Mouse (Mus musculus) retina, postnatal 7 days (tissue): ENCODE data around the gene Cyp3a41b.
"Not testable (repeated sequence)": the region's sequence is repeated elsewhere in the genome, so short reads cannot be mapped to it uniquely, and the experiment has no call there.

ENCODE experiments used
- DNase-seq: peaks from one replicate; pipeline ENCODE4 v3.0.0-alpha.2; 2012; ENCODE audit warnings: low read depth, low spot score

The Cyp3a41b gene

GRCm38 (mm10) chr5:145584630-145585029 lies at the start of gene Cyp3a41b:
Gene Cyp3a41b (minus strand): TSS chr5:145584730.
- DNase-seq, result not testable (repeated sequence)

DNA sequence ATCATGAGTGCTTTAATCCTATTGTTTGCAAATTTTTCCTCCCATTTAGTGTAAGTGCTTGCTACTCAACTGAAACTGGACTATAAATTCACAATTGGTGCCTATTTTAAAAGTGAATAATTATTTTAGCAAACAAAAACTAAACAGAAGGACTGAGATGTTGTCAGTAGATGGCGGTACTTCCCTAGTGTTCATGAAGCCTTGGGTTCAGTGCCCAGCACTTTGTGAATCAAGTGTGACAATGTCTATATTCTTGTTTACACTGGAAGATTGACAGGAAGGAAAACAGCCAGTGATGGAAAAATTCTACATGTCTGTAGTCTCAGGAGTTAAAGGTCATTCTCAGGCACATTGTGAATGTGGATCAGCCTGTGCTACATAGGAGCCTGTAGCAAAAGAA lies 47.8 kb upstream of the Cyp3a41b start:
- not testable (repeated sequence) for DNase-seq

- not testable (repeated sequence) for DNase-seq
These were observed 20.4 kb upstream of the Cyp3a41b start for GRCm38 (mm10) chr5:145604891-145605290.

- not testable (repeated sequence) for DNase-seq
These were observed 13.3 kb upstream of the Cyp3a41b start for GRCm38 (mm10) chr5:145597851-145598250.

DNA sequence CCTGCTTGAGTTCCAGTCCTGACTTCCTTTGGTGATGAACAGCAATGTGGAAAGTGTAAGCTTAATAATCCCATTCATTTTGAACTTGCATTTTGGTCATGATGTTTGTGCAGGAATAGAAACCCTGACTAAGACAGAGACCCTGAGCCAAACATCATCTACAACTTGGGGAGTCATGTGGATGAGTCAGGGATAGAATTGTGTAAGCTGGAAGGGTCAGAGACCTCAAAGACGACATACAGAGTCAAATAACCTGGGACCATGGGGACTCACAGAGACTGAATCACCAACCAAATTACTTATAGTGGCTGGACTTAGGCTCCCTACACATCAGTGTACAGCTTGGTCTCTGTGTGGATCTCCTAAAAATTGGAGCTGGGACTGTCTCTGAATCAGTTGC lies 7.2 kb downstream of the Cyp3a41b start:
- DNase-seq, result not testable (repeated sequence)

DNA sequence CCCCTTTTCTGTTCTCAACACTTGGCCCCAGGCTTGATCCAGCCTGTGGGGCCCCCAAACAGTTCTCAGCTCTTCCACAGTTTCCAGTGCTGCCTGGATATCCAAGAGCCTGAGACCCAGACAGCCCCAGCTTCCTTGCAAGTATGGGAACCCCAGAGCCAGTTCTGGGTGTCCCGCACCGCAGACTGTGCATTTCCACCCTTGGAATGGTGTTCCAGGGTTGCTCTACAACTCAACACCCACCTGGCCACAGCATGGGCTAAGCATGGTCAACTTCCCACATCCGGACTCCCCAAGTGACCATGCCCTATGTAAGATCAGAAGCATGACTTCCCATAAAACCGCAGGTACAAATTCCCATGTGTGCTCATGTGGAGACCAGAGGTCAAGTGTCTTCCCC lies 8.9 kb downstream of the Cyp3a41b start:
- DNase-seq, result not testable (repeated sequence)

GRCm38 (mm10) chr5:145571922-145572321 lies 12.6 kb downstream of the Cyp3a41b start:
- not testable (repeated sequence) for DNase-seq
